Mouse (Mus musculus): ENCODE measurements around the gene Setd1b. TPM values are rescaled to one million over a fixed set of nuclear protein-coding genes. Genes with fewer than 3 reads are reported as not detected.
"Not testable (repeated sequence)": the region's sequence is repeated elsewhere in the genome, so short reads cannot be mapped to it uniquely, and the experiment has no call there.

Setd1b gene
- polyA plus RNA-seq, 1 experiment, result 28.2 TPM

DNA sequence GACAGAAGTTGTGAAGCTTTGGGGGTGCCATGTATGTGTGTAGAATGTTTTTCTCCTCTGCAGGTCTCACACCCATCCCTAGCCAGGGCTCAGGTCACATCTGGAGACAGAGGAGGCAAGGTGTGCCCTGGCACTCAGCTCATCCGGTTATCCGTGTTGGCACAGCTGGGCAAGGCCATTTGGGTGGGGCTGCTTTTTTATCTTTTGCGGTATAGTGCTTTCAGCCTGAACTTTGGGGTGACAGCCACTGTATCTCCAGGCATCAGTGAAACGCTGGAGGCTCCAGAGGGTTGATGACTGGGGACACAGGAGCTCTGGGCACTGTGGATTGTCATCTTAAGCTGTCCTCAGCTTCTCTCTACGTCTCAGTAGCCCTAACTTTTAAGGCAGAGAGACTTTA, 51.4 kb downstream of the Setd1b start:
- H3K4me1 ChIP-seq (ENCODE audit: control insufficient read depth, insufficient read depth, low read length), result no peaks in the 10 kb centered on the region
- H3K4me3 ChIP-seq (ENCODE audit: insufficient read depth, low read length), result no peak overlapping the region
- no peak for TF ChIP-seq POLR2A (IDR thresholded peaks at IDR 0.05; ENCODE audit: borderline replicate concordance, low read depth, low read length)
- TF ChIP-seq CTCF (IDR thresholded peaks at IDR 0.05; ENCODE audit: low read depth, low read length), result no peak
- no peak overlapping the region for H3K27ac ChIP-seq (ENCODE audit: insufficient read depth, low read depth, low read length)

DNA sequence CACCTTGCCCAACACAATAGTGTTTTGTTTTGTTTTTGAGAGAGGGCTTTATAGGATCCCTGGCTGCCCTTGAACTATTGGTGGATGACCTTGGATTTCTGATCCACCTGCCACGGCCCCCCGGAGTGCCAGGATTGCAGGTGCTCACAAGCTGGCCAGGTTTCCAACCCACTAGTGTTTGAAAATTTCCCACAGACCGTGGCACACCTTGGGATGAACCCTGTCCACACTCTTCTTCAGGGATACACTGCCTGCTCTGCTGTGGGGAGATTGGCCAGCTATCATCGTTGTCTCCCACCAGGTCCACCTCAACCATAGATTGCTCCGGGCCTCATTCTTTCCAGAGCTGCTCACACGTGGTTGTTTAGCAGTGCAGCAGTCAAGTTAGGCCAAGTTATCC, 52.9 kb downstream of the Setd1b start:
- no peak overlapping the region for H3K27ac ChIP-seq (ENCODE audit: insufficient read depth, low read depth, low read length)
- H3K4me3 ChIP-seq (ENCODE audit: insufficient read depth, low read length), result no peak overlapping the region
- no peak for TF ChIP-seq POLR2A (IDR thresholded peaks at IDR 0.05; ENCODE audit: borderline replicate concordance, low read depth, low read length)
- no peak for TF ChIP-seq CTCF (IDR thresholded peaks at IDR 0.05; ENCODE audit: low read depth, low read length)
- no peaks in the 10 kb centered on the region for H3K4me1 ChIP-seq (ENCODE audit: control insufficient read depth, insufficient read depth, low read length)

DNA sequence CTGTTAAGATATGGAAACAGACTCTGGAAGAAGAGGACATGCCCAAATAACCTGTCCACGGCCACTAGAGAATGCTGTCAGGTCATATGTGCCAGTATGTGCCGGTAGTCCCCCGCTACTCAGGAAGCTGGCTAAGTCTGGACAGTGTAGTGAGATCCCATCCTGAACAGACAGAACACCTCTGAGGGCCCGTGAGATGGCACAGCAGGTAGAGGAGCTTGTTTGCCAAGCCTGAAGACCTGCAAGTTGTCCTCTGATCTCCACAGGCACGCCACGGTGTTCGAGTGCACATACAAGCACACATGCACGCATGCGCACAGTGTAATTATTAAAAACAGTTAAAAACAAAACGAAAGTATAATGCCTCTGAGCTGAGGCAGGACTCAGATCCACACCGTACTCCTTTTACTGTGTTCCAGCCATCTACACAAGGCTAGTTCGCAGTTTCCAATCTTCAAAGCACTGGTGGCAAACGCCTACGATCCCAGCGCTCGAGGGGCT, 53.6 kb downstream of the Setd1b start:
- H3K4me3 ChIP-seq (ENCODE audit: insufficient read depth, low read length), result no peak overlapping the region
- TF ChIP-seq CTCF (IDR thresholded peaks at IDR 0.05; ENCODE audit: low read depth, low read length) (no peak), POLR2A (IDR thresholded peaks at IDR 0.05; ENCODE audit: borderline replicate concordance, low read depth, low read length) (no peak)
- no peak overlapping the region for H3K27ac ChIP-seq (ENCODE audit: insufficient read depth, low read depth, low read length)

DNA sequence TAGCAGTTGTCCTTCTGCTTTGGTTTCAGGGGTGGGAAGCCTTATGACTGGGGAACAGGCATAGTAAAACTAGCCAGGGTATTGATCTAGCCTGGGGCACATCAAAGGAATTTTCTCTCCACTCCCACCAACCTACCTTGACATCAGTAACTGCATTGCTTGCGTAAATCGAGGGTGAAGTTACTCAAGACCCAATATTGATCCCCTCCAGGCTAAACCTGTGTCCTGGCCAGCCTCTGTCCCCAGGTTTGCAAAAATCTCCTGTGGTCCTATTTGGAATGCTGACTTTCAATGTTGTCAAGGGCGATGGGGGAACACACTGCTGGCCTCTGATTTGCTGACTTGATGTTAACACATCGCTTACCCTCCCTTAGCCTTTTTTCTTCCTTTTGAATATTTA, 54.8 kb downstream of the Setd1b start:
- no peak overlapping the region for H3K27ac ChIP-seq (ENCODE audit: insufficient read depth, low read depth, low read length)
- H3K4me1 ChIP-seq (ENCODE audit: control insufficient read depth, insufficient read depth, low read length), result no peaks in the 10 kb centered on the region
- no peak for TF ChIP-seq POLR2A (IDR thresholded peaks at IDR 0.05; ENCODE audit: borderline replicate concordance, low read depth, low read length)
- no peak for TF ChIP-seq CTCF (IDR thresholded peaks at IDR 0.05; ENCODE audit: low read depth, low read length)
- no peak overlapping the region for H3K4me3 ChIP-seq (ENCODE audit: insufficient read depth, low read length)

More for the DNA sequence above, 53.6 kb downstream of the Setd1b start:
- H3K4me1 ChIP-seq (ENCODE audit: control insufficient read depth, insufficient read depth, low read length), result no peaks in the 10 kb centered on the region

DNA sequence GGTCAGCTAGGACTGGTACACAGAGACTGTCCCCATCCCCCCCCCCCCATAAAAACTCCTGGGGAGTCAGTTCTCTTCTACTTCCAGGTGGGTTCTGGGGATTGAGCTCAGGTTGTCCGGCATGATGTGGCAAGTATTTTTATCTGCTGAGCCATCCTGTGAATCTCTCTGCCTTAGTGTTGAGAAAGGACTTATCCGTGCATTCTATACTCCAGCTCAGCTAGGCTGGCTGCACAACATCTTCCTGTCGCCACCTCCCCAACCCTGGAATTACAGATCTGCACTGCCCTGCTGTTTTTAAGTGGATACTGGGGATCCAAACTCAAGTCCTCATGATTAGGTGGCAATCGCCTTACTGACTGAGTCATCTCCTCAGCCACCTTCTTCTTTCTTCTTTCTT, 56.5 kb downstream of the Setd1b start:
- Histone ChIP-seq H3K4me3 (ENCODE audit: insufficient read depth, low read length) (no peak overlapping the region), H3K27ac (ENCODE audit: insufficient read depth, low read depth, low read length) (no peak overlapping the region), H3K4me1 (ENCODE audit: control insufficient read depth, insufficient read depth, low read length) (no peaks in the 10 kb centered on the region)
- TF ChIP-seq CTCF (IDR thresholded peaks at IDR 0.05; ENCODE audit: low read depth, low read length), result no peak
- TF ChIP-seq POLR2A (IDR thresholded peaks at IDR 0.05; ENCODE audit: borderline replicate concordance, low read depth, low read length), result no peak

DNA sequence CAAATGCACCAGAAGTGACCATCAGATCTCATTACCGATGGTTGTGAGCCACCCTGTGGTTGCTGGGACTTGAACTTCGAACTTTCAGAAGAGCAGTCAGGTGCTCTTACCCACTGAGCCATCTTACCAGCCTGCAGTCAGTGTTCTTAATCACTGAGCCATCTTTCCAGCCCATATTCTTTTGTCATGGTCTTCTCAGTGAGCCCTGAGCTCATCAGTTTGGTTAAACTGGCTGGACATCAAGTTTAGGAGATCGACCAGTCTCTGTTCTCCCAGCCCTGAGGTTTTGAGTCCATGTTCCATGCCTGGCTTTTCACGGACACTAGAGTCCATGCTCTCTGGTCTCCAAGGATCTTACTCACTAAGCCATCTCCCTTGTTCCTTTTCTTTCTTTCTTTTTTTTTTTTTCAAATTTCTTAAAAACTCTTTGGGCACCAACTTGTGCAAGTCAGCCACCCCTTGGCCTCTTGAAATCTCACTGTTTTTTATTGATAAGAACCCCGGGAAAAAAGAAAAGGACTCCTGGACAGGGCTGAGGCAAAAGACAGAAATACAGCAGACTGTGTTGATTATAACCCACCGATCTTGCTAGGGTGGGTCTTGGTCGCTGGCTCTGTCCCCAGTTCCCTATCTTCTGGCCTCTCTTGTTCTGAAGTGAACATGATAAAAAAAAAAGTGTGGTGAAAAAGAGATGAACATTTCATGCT, 59.0 kb downstream of the Setd1b start:
- H3K27ac ChIP-seq (ENCODE audit: insufficient read depth, low read depth, low read length); H3K4me1 ChIP-seq (ENCODE audit: control insufficient read depth, insufficient read depth, low read length); H3K4me3 ChIP-seq (ENCODE audit: insufficient read depth, low read length): not testable (repeated sequence)

DNA sequence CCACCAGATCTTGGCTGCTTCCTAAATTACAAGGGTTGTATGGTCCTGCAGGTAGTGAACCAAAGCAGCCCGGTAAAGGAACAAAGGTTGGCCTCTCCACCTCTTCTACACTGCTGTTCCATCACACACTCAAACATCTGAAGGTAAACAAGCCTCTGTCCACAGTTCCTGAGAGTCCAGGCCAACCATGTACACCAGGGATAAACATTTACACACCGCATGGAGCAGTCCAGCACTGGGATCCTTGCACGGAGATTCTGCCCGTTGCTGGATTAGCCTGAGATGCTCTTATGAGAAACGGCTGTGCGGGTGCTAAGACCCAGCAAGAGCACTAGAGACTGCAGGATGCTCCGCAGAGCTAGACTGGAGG, 59.5 kb downstream of the Setd1b start:
- TF ChIP-seq CTCF (IDR thresholded peaks at IDR 0.05; ENCODE audit: low read depth, low read length) (no peak), POLR2A (IDR thresholded peaks at IDR 0.05; ENCODE audit: borderline replicate concordance, low read depth, low read length) (no peak)
- Histone ChIP-seq H3K27ac (ENCODE audit: insufficient read depth, low read depth, low read length) (no peak overlapping the region), H3K4me1 (ENCODE audit: control insufficient read depth, insufficient read depth, low read length) (no peaks in the 10 kb centered on the region), H3K4me3 (ENCODE audit: insufficient read depth, low read length) (no peak overlapping the region)

DNA sequence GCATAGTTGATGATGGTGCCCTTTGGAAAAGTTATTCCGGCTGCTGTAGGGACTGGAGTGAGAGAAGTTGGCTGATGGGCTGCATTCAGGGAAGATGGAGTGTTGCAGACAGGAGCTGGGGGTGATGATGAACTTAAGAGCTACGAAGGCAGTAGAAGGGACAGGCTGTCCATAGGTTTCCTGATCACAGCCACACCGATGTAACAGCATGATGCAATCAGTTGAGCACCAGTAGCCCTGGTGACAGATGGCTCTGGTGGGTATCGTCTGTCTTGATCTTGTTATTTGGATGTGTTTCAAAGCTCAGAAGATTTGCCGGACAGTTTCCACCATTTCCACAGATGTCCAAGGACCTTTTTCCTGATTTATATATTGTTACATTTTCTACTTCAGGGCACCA, 60.0 kb downstream of the Setd1b start:
- TF ChIP-seq POLR2A (IDR thresholded peaks at IDR 0.05; ENCODE audit: borderline replicate concordance, low read depth, low read length) (no peak), CTCF (IDR thresholded peaks at IDR 0.05; ENCODE audit: low read depth, low read length) (no peak)
- no peaks in the 10 kb centered on the region for H3K4me1 ChIP-seq (ENCODE audit: control insufficient read depth, insufficient read depth, low read length)
- no peak overlapping the region for H3K27ac ChIP-seq (ENCODE audit: insufficient read depth, low read depth, low read length)
- no peak overlapping the region for H3K4me3 ChIP-seq (ENCODE audit: insufficient read depth, low read length)

DNA sequence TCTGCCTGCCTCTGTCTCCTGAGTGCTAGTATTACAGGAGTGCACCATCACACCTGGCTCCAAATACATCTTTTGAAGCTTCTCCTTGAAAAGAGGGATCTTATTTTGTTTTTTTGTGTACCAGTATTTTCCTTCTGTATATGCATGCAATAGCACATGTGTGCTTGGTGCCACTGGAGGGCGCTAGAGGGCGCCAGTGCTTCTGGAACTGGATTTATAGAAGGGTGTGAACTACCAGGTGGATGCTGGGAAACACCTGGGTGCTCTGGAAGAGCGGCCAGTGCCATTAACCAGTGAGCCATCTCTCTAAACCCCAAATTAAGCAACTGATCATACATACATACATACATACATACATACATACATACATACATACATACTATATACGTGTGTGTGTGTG, 60.8 kb downstream of the Setd1b start:
- H3K4me1 ChIP-seq (ENCODE audit: control insufficient read depth, insufficient read depth, low read length); H3K27ac ChIP-seq (ENCODE audit: insufficient read depth, low read depth, low read length); H3K4me3 ChIP-seq (ENCODE audit: insufficient read depth, low read length): not testable (repeated sequence)

DNA sequence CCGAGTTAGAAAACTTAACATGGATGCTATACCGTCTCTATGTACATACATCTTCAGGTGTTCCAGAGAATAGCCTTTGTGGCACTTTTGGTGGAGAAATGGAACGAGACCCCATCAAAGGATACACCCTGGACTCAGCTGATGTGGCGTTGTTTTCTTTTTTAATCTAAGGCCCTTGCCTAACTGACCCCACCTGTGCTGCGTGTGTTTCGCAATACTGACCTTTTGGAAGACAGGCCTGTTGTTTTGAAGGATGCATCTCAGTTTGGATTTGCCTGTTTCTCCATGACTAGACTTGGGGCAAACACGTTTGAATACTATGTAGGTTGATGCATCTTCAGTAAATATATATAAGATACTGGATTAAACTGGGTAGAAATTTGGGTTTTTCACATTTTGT, 61.6 kb downstream of the Setd1b start:
- H3K4me3 ChIP-seq (ENCODE audit: insufficient read depth, low read length); H3K4me1 ChIP-seq (ENCODE audit: control insufficient read depth, insufficient read depth, low read length); H3K27ac ChIP-seq (ENCODE audit: insufficient read depth, low read depth, low read length): not testable (repeated sequence)

Other genes with a start within 250 kb of the Setd1b start
- gene Kdm2b, start 152.4 kb upstream of the Setd1b start, polyA plus RNA-seq (2012; ENCODE audit: insufficient read depth, insufficient read length, missing spikeins), result 26.6 and 26.9 TPM in 2 replicates
- gene Orai1, start 127.1 kb upstream of the Setd1b start, polyA plus RNA-seq (2012; ENCODE audit: insufficient read depth, insufficient read length, missing spikeins), result 59.9 and 68.5 TPM in 2 replicates
- gene Morn3, start 95.2 kb upstream of the Setd1b start, polyA plus RNA-seq (2012; ENCODE audit: insufficient read depth, insufficient read length, missing spikeins), result not detected in 2 replicates
- gene Tmem120b, start 73.8 kb upstream of the Setd1b start, polyA plus RNA-seq (2012; ENCODE audit: insufficient read depth, insufficient read length, missing spikeins), result 4.3 and 6.8 TPM in 2 replicates
- gene Rhof, start 9.5 kb upstream of the Setd1b start, polyA plus RNA-seq (2012; ENCODE audit: insufficient read depth, insufficient read length, missing spikeins), result 1.8 and 2.7 TPM in 2 replicates
- 31.0 and 31.4 TPM in 2 replicates for gene Psmd9, start 27.2 kb downstream of the Setd1b start, polyA plus RNA-seq (2012; ENCODE audit: insufficient read depth, insufficient read length, missing spikeins)
- gene Hpd, start 40.5 kb downstream of the Setd1b start, polyA plus RNA-seq (2012; ENCODE audit: insufficient read depth, insufficient read length, missing spikeins), result not detected in 2 replicates
- 0.32 and 0.79 TPM in 2 replicates for gene Wdr66, start 109.9 kb downstream of the Setd1b start, polyA plus RNA-seq (2012; ENCODE audit: insufficient read depth, insufficient read length, missing spikeins)
- gene Bcl7a, start 201.6 kb downstream of the Setd1b start, polyA plus RNA-seq (2012; ENCODE audit: insufficient read depth, insufficient read length, missing spikeins), result 2.7 and 3.3 TPM in 2 replicates